18 mouse cellular contexts compared by ENCODE assay signal in the genomic region with DNA sequence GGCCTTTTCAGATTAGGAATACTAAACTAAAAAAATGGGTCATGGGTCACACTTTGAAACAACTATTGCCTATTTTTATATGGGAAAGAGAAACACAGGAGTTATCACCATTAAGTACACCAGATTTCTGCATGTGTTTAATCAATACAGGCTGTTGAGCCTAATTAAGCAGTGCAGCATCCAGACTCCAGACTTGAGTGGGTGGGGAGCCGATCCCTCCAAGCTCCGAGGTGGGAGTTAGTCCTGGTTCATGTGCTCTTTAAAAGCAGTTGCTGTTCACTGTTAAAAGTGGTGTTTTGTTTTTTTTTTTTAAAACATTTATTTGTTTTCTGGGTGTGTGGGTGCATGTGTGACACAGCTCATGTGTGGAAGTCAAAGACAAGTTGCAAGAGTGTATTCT. TPM values are rescaled to one million over a fixed set of nuclear protein-coding genes. Genes with fewer than 3 reads are reported as not detected.
DNase-seq lines count a peak whose midpoint lies in the region; ATAC-seq lines count a peak whose summit lies in the region.
"Had no signal": no experiment of that assay in that cellular context is flagged by ENCODE, and none has a peak within 500 bp of the region (broad histone marks: within the 10 kb centered on the region; RNA-seq: fewer than 3 reads in every experiment).

No protein-coding gene starts in this region.

- peak; percentile 34; the same call in 1 of the 2 replicates for ATAC-seq in frontal cortex, adult (ENCODE audit: low TSS enrichment)
- ATAC-seq: activated CD4-positive, CD25-positive, alpha-beta regulatory T cell, adult 4 months; forebrain, embryonic 14.5 days; forebrain, postnatal 0 days; hindbrain, embryonic 16.5 days had no signal

- no peak for DNase-seq in frontal cortex, postnatal 14 days (ENCODE audit: low spot score in 2 of 2)
- DNase-seq in brain, adult 2 months (ENCODE audit: low read depth, low spot score), result peak; percentile 60
- DNase-seq in layer of hippocampus, adult 9-10 months (ENCODE audit: low spot score), result peak; percentile 35
- no peak for DNase-seq in cerebellum, adult 11 months
- DNase-seq in thymus, postnatal 0 days (ENCODE audit: low spot score), result no peak
- DNase-seq: adrenal gland, adult 8-10 months; adrenal gland, postnatal 25 days; cerebellum, adult 2 months; cerebellum, adult 9-11 months; cerebellum, postnatal 25 days; forebrain, postnatal 0 days; gastrocnemius, adult 2 months; gastrocnemius, postnatal 14 days; heart, adult 11 months had no signal

RNA-seq across cellular contexts. Expression of a gene that starts 37.6 kb away (rescaled TPM):
- 13.8 and 17.2 TPM in 2 replicates for polyA plus RNA-seq in thymus, postnatal 0 days (2015; fragmentation: Nextera tagmentation; extraction: Ambion mirVana)

Comparison
In these comparisons a context has a peak if more than half of its experiments do, and no peak if none do; other contexts are left out.
1. DNase-seq: peak in brain, adult 2 months (single experiment) and layer of hippocampus, adult 9-10 months (single experiment); none in frontal cortex, postnatal 14 days (0 of 2), cerebellum, adult 11 months (single experiment) and thymus, postnatal 0 days (single experiment).